Mouse (Mus musculus) hematopoietic stem cell, adult 5-6 weeks (primary cell): ENCODE measurements at regions not wholly inside any gene's neighbourhood (a gene's known extent, or its start where the extent isn't known, plus 50 kb on each side); places are given as distances from the start of the nearest gene placed in this dataset.

Experiments
- ATAC-seq, 2 experiments: fragments of 125-278 bp in 1 of 2; replicated peaks in 1 of 2; 2 replicates each; pipeline ENCODE4 v1.8.0; 2016 to 2017; ENCODE audit warnings: inconsistent platforms in 2 of 2, mild to moderate bottlenecking in 2 of 2, moderate number of reproducible peaks in 2 of 2, low read depth in 1 of 2, moderate TSS enrichment in 1 of 2; ENCODE audit not compliant: low FRiP score in 2 of 2, poor library complexity in 2 of 2, severe bottlenecking in 2 of 2, insufficient read depth in 1 of 2, low TSS enrichment in 1 of 2

- no peak for ATAC-seq
These were observed 102.7 kb upstream of the Slc24a2 start for GRCm38 (mm10) chr4:87332968-87333367.

GRCm38 (mm10) chr4:87329136-87329535 is 98.9 kb upstream of the Slc24a2 start:
- ATAC-seq: no peak

- ATAC-seq: no peak
These were observed 91.6 kb upstream of the Slc24a2 start for GRCm38 (mm10) chr4:87321726-87322349.

- no peak for ATAC-seq
These were observed 67.9 kb upstream of the Slc24a2 start for GRCm38 (mm10) chr4:87298129-87298528.

- no peak for ATAC-seq
These were observed 64.3 kb upstream of the Slc24a2 start for GRCm38 (mm10) chr4:87294538-87294937.
